Mouse (Mus musculus) forebrain, embryonic 11.5 days (tissue): ENCODE results near the gene Zfp667. TPM values are rescaled to one million over a fixed set of nuclear protein-coding genes. Genes with fewer than 3 reads are reported as not detected.
"Not testable (repeated sequence)": the region's sequence is repeated elsewhere in the genome, so short reads cannot be mapped to it uniquely, and the experiment has no call there.

ENCODE experiments used
- ATAC-seq: fragments of 200-750 bp; cut with Nextera tagmentation; replicated peaks from 2 replicates; pipeline ENCODE4 v1.8.0; 2017; ENCODE audit warnings: moderate TSS enrichment; ENCODE audit not compliant: low FRiP score
- DNase-seq: peaks from one replicate; pipeline ENCODE4 v3.0.0-alpha.2; 2017; ENCODE audit warnings: low spot score
- H3K27ac ChIP-seq: fragments of 300-500 bp; sonication (generic); 2 replicates; pipeline ENCODE4 v1.5.1; 2014; ENCODE audit warnings: low read depth, low read length
- H3K27me3 ChIP-seq: fragments of 300-500 bp; sonication (generic); 2 replicates; pipeline ENCODE4 v1.6.1; 2014; ENCODE audit warnings: mild to moderate bottlenecking, low read length, mixed read lengths; ENCODE audit not compliant: control insufficient read depth, insufficient read depth
- H3K36me3 ChIP-seq: fragments of 300-500 bp; sonication (generic); 2 replicates; pipeline ENCODE4 v1.6.1; 2014; ENCODE audit warnings: mild to moderate bottlenecking, low read length, moderate library complexity, mixed read lengths; ENCODE audit not compliant: control insufficient read depth, insufficient read depth
- H3K4me1 ChIP-seq: fragments of 300-500 bp; sonication (generic); replicated peaks from 2 replicates; pipeline ENCODE4 v1.6.1; 2014; ENCODE audit warnings: low read length, mixed read lengths; ENCODE audit not compliant: control insufficient read depth, insufficient read depth
- H3K4me2 ChIP-seq: fragments of 300-500 bp; sonication (generic); 2 replicates; pipeline ENCODE4 v1.6.1; 2014; ENCODE audit warnings: low read depth, mild to moderate bottlenecking, low read length, moderate library complexity, mixed read lengths; ENCODE audit not compliant: severe bottlenecking
- H3K4me3 ChIP-seq: fragments of 300-500 bp; sonication (generic); 2 replicates; pipeline ENCODE4 v1.5.1; 2014; ENCODE audit warnings: low read depth, low read length
- H3K9ac ChIP-seq: fragments of 300-500 bp; sonication (generic); 2 replicates; pipeline ENCODE4 v1.6.1; 2014; ENCODE audit warnings: low read length
- H3K9me3 ChIP-seq: fragments of 300-500 bp; sonication (generic); 2 replicates; pipeline ENCODE4 v1.6.1; 2016; ENCODE audit warnings: low read length, mixed read lengths; ENCODE audit not compliant: control insufficient read depth
- WGBS: fragments of 180-500 bp; shearing (Covaris S2); extraction: QIAGEN DNeasy Blood & Tissue Kit; methylation state at CpG from one replicate; pipeline ENCODE4 v1.1.7; 2014; 5-methylcytosine and 5-hydroxymethylcytosine counted together
- polyA plus RNA-seq: library from polyadenylated mRNA; unstranded; fragments of >200 nt; fragmentation: Nextera tagmentation; extraction: Ambion mirVana; gene quantifications from 2 replicates; pipeline ENCODE4 v1.2.1, GENCODE M21; 2014

Zfp667 gene
- polyA plus RNA-seq, result 10.7 and 10.9 TPM in 2 replicates

GRCm38 (mm10) chr7:6285842-6286705, at the start of gene Zfp667:
Zfp667 (plus strand) TSS chr7:6286579.
- Histone ChIP-seq H3K27me3 (no peaks in the 10 kb centered on the region), H3K9me3 (no peaks in the 10 kb centered on the region), H3K4me1 (peaks cover 4% of the 10 kb centered on the region; the same call in 1 of the 2 replicates), H3K4me2 (peak within 1 kb of the TSS; percentile 66), H3K36me3 (no peaks in the 10 kb centered on the region), H3K27ac (peak within 1 kb of the TSS; percentile 62), H3K9ac (peak within 1 kb of the TSS; percentile 50), H3K4me3 (peak within 1 kb of the TSS; percentile 46)
- 3% methylated on average over 40 of the region's 50 CpGs for WGBS
- DNase-seq (peak; percentile 99), ATAC-seq (peak; percentile 84)

GRCm38 (mm10) chr7:6239787-6240186, 46.6 kb upstream of the Zfp667 start:
- H3K27me3 ChIP-seq, result no peaks in the 10 kb centered on the region
- H3K27ac ChIP-seq, result no peak overlapping the region
- no peak overlapping the region for H3K9ac ChIP-seq
- ATAC-seq (no peak), DNase-seq (no peak)
- no peak overlapping the region for H3K4me3 ChIP-seq
- 49% methylated on average over 11 of the region's 11 CpGs for WGBS
- no peaks in the 10 kb centered on the region for H3K4me1 ChIP-seq
- no peak overlapping the region for H3K4me2 ChIP-seq
- no peaks in the 10 kb centered on the region; the same call in 1 of the 2 replicates for H3K9me3 ChIP-seq
- no peaks in the 10 kb centered on the region for H3K36me3 ChIP-seq

- peak; percentile 52 for DNase-seq
- H3K4me1 ChIP-seq, H3K27ac ChIP-seq, H3K4me2 ChIP-seq, H3K9ac ChIP-seq, H3K4me3 ChIP-seq, H3K36me3 ChIP-seq, H3K27me3 ChIP-seq, ATAC-seq, H3K9me3 ChIP-seq: not testable (repeated sequence)
- WGBS, result 14% methylated on average over 1 of the region's 1 CpGs
These were observed 45.4 kb upstream of the Zfp667 start for GRCm38 (mm10) chr7:6240841-6241425.

- Histone ChIP-seq H3K9me3 (no peaks in the 10 kb centered on the region), H3K9ac (no peak overlapping the region), H3K4me2 (no peak overlapping the region), H3K4me1 (no peaks in the 10 kb centered on the region), H3K27ac (no peak overlapping the region), H3K27me3 (no peaks in the 10 kb centered on the region), H3K36me3 (no peaks in the 10 kb centered on the region), H3K4me3 (no peak overlapping the region)
- DNase-seq, result no peak
- WGBS, result 59% methylated on average over 11 of the region's 11 CpGs
- ATAC-seq, result no peak
These were observed 41.8 kb upstream of the Zfp667 start for GRCm38 (mm10) chr7:6244361-6245292.

GRCm38 (mm10) chr7:6252410-6252809, 34.0 kb upstream of the Zfp667 start, which contains the start of gene Epp13:
Epp13 (plus strand) TSS chr7:6252710.
- no peak within 1 kb of the TSS for H3K4me3 ChIP-seq
- 89% methylated on average over 6 of the region's 6 CpGs for WGBS
- no peaks in the 10 kb centered on the region for H3K27me3 ChIP-seq
- no peak within 1 kb of the TSS for H3K4me2 ChIP-seq
- DNase-seq (no peak), ATAC-seq (no peak)
- peaks cover 2% of the 10 kb centered on the region; the same call in 1 of the 2 replicates for H3K9me3 ChIP-seq
- no peaks in the 10 kb centered on the region for H3K4me1 ChIP-seq
- no peaks in the 10 kb centered on the region for H3K36me3 ChIP-seq
- H3K9ac ChIP-seq, result no peak within 1 kb of the TSS
- H3K27ac ChIP-seq, result no peak within 1 kb of the TSS

- Histone ChIP-seq H3K27ac (no peak overlapping the region), H3K9ac (no peak overlapping the region), H3K27me3 (no peaks in the 10 kb centered on the region), H3K4me3 (no peak overlapping the region), H3K4me2 (no peak overlapping the region), H3K4me1 (no peaks in the 10 kb centered on the region), H3K9me3 (peaks cover 2% of the 10 kb centered on the region; the same call in 1 of the 2 replicates), H3K36me3 (no peaks in the 10 kb centered on the region)
- ATAC-seq (no peak), DNase-seq (no peak)
- WGBS, result 95% methylated on average over 5 of the region's 5 CpGs
These were observed 31.9 kb upstream of the Zfp667 start for GRCm38 (mm10) chr7:6254451-6254850.

GRCm38 (mm10) chr7:6257386-6257785, 29.0 kb upstream of the Zfp667 start:
- DNase-seq (no peak), ATAC-seq (no peak)
- Histone ChIP-seq H3K4me1 (no peaks in the 10 kb centered on the region), H3K4me2 (no peak overlapping the region), H3K9me3 (peaks cover 2% of the 10 kb centered on the region; the same call in 1 of the 2 replicates), H3K4me3 (no peak overlapping the region), H3K27ac (no peak overlapping the region), H3K27me3 (no peaks in the 10 kb centered on the region), H3K36me3 (no peaks in the 10 kb centered on the region), H3K9ac (no peak overlapping the region)
- 76% methylated on average over 4 of the region's 4 CpGs for WGBS
